Mouse (Mus musculus) lung, embryonic 14.5 days (tissue): Measurements from ENCODE around the gene 9230112D13Rik. TPM values are rescaled to one million over a fixed set of nuclear protein-coding genes. Genes with fewer than 3 reads are reported as not detected.
A peak's percentile ranks its signal among the peaks of the same experiment; 100 is the strongest.

Experiments
- ATAC-seq: fragments of 200-750 bp; cut with Nextera tagmentation; 2 replicates; pipeline ENCODE4 v1.8.0; 2017; ENCODE audit warnings: mild to moderate bottlenecking, moderate TSS enrichment, moderate library complexity; ENCODE audit not compliant: insufficient read depth
- DNase-seq: peaks from one replicate; pipeline ENCODE4 v3.0.0-alpha.2; 2015
- H3K27ac ChIP-seq: fragments of 300-500 bp; sonication (generic); 2 replicates; pipeline ENCODE4 v1.5.1; 2014; ENCODE audit warnings: low read depth, mild to moderate bottlenecking, moderate library complexity
- H3K27me3 ChIP-seq: fragments of 300-500 bp; sonication (generic); 2 replicates; pipeline ENCODE4 v1.6.1; 2014; ENCODE audit warnings: low read length, control low read depth; ENCODE audit not compliant: insufficient read depth
- H3K36me3 ChIP-seq: fragments of 300-500 bp; sonication (generic); 2 replicates; pipeline ENCODE4 v1.6.1; 2014; ENCODE audit warnings: control low read depth; ENCODE audit not compliant: insufficient read depth
- H3K4me1 ChIP-seq: fragments of 300-500 bp; sonication (generic); 2 replicates; pipeline ENCODE4 v1.6.1; 2014; ENCODE audit warnings: antibody characterized with exemption, control low read depth; ENCODE audit not compliant: insufficient read depth
- H3K4me2 ChIP-seq: fragments of 300-500 bp; sonication (generic); 2 replicates; pipeline ENCODE4 v1.6.1; 2014; ENCODE audit warnings: mild to moderate bottlenecking
- H3K4me3 ChIP-seq: fragments of 300-500 bp; sonication (generic); 2 replicates; pipeline ENCODE4 v1.5.1; 2014; ENCODE audit warnings: low read depth, low read length
- H3K9ac ChIP-seq: fragments of 300-500 bp; sonication (generic); 2 replicates; pipeline ENCODE4 v1.6.1; 2014
- H3K9me3 ChIP-seq: fragments of 300-500 bp; sonication (generic); 2 replicates; pipeline ENCODE4 v1.6.1; 2016; ENCODE audit warnings: low read depth, low read length, control low read depth
- CTCF ChIP-seq: IDR thresholded peaks from 2 replicates; pipeline ENCODE4 v1.5.1; 2016; ENCODE audit warnings: antibody characterized with exemption, low read depth
- WGBS: fragments of 180-500 bp; shearing (Covaris S2); extraction: QIAGEN DNeasy Blood & Tissue Kit; methylation state at CpG from one replicate; pipeline ENCODE4 v1.1.7; 2014; 5-methylcytosine and 5-hydroxymethylcytosine counted together
- polyA plus RNA-seq: library from polyadenylated mRNA; unstranded; fragments of >200 nt; fragmentation: Nextera tagmentation; extraction: Ambion mirVana; gene quantifications from 2 replicates; pipeline ENCODE4 v1.2.1, GENCODE M21; 2014

The 9230112D13Rik gene
- not detected in 2 replicates for polyA plus RNA-seq

GRCm38 (mm10) chr14:34522701-34523100, at the start of gene 9230112D13Rik:
9230112D13Rik (minus strand) TSS chr14:34522801.
- no peak within 1 kb of the TSS for H3K4me2 ChIP-seq
- H3K27me3 ChIP-seq = no peaks in the 10 kb centered on the region
- H3K27ac ChIP-seq = no peak within 1 kb of the TSS
- H3K9ac ChIP-seq = no peak within 1 kb of the TSS
- DNase-seq = no peak
- no peak for ATAC-seq
- no peaks in the 10 kb centered on the region for H3K9me3 ChIP-seq
- H3K4me3 ChIP-seq = no peak within 1 kb of the TSS
- H3K4me1 ChIP-seq = no peaks in the 10 kb centered on the region
- WGBS = 70% methylated on average over 8 of the region's 8 CpGs
- TF ChIP-seq CTCF = no peak
- no peaks in the 10 kb centered on the region for H3K36me3 ChIP-seq

- Histone ChIP-seq H3K27ac (no peak overlapping the region), H3K36me3 (no peaks in the 10 kb centered on the region), H3K9me3 (no peaks in the 10 kb centered on the region), H3K27me3 (no peaks in the 10 kb centered on the region), H3K9ac (no peak overlapping the region), H3K4me2 (no peak overlapping the region), H3K4me3 (no peak overlapping the region), H3K4me1 (no peaks in the 10 kb centered on the region)
- no peak for DNase-seq
- WGBS = 78% methylated on average over 17 of the region's 17 CpGs
- ATAC-seq = no peak
- TF ChIP-seq CTCF = no peak
Measured at GRCm38 (mm10) chr14:34571610-34572387, 49.2 kb upstream of the 9230112D13Rik start.

- no peak overlapping the region for H3K4me2 ChIP-seq
- no peak for DNase-seq
- TF ChIP-seq CTCF = no peak
- no peak overlapping the region for H3K27ac ChIP-seq
- H3K27me3 ChIP-seq = no peaks in the 10 kb centered on the region
- H3K4me1 ChIP-seq = no peaks in the 10 kb centered on the region
- no peak overlapping the region for H3K9ac ChIP-seq
- no peak overlapping the region for H3K4me3 ChIP-seq
- WGBS = 75% methylated on average over 4 of the region's 4 CpGs
- H3K36me3 ChIP-seq = no peaks in the 10 kb centered on the region
- ATAC-seq = no peak
- no peaks in the 10 kb centered on the region for H3K9me3 ChIP-seq
Measured at GRCm38 (mm10) chr14:34570903-34571302, 48.3 kb upstream of the 9230112D13Rik start.

GRCm38 (mm10) chr14:34570294-34570693, 47.7 kb upstream of the 9230112D13Rik start:
- peak; percentile 89 for TF ChIP-seq CTCF
- no peaks in the 10 kb centered on the region for H3K9me3 ChIP-seq
- DNase-seq (peak; percentile 91), ATAC-seq (peak; percentile 42; the same call in 1 of the 2 replicates)
- no peak overlapping the region for H3K9ac ChIP-seq
- H3K4me3 ChIP-seq = no peak overlapping the region; the same call in 1 of the 2 replicates
- H3K27me3 ChIP-seq = no peaks in the 10 kb centered on the region
- no peaks in the 10 kb centered on the region for H3K36me3 ChIP-seq
- WGBS = under 1% methylated on average over 6 of the region's 6 CpGs
- no peaks in the 10 kb centered on the region for H3K4me1 ChIP-seq
- peak overlapping the region; percentile 56; the same call in 1 of the 2 replicates for H3K4me2 ChIP-seq
- no peak overlapping the region for H3K27ac ChIP-seq

- TF ChIP-seq CTCF = no peak
- no peaks in the 10 kb centered on the region for H3K36me3 ChIP-seq
- H3K4me1 ChIP-seq = no peaks in the 10 kb centered on the region
- H3K9me3 ChIP-seq = no peaks in the 10 kb centered on the region
- WGBS = 31% methylated on average over 27 of the region's 27 CpGs
- DNase-seq (no peak), ATAC-seq (no peak)
- H3K4me3 ChIP-seq = peak overlapping the region; percentile 18; the same call in 1 of the 2 replicates
- peak overlapping the region; percentile 56 for H3K4me2 ChIP-seq
- no peak overlapping the region for H3K27ac ChIP-seq
- H3K27me3 ChIP-seq = no peaks in the 10 kb centered on the region
- H3K9ac ChIP-seq = no peak overlapping the region; the same call in 1 of the 2 replicates
Measured at GRCm38 (mm10) chr14:34569534-34570194, 47.1 kb upstream of the 9230112D13Rik start.

- Histone ChIP-seq H3K27me3 (no peaks in the 10 kb centered on the region), H3K9me3 (no peaks in the 10 kb centered on the region), H3K36me3 (no peaks in the 10 kb centered on the region), H3K4me2 (no peak overlapping the region), H3K4me3 (no peak overlapping the region), H3K27ac (no peak overlapping the region), H3K9ac (no peak overlapping the region), H3K4me1 (no peaks in the 10 kb centered on the region)
- ATAC-seq (no peak), DNase-seq (no peak)
- no peak for TF ChIP-seq CTCF
- 74% methylated on average over 4 of the region's 4 CpGs for WGBS
Measured at GRCm38 (mm10) chr14:34568626-34569025, 46.0 kb upstream of the 9230112D13Rik start.

- Histone ChIP-seq H3K36me3 (no peaks in the 10 kb centered on the region), H3K4me3 (no peak overlapping the region), H3K4me1 (no peaks in the 10 kb centered on the region), H3K4me2 (no peak overlapping the region), H3K27me3 (no peaks in the 10 kb centered on the region), H3K9me3 (no peaks in the 10 kb centered on the region), H3K27ac (no peak overlapping the region), H3K9ac (no peak overlapping the region)
- TF ChIP-seq CTCF = no peak
- no peak for DNase-seq
- WGBS = 49% methylated on average over 5 of the region's 5 CpGs
- ATAC-seq = no peak
Measured at GRCm38 (mm10) chr14:34567697-34568096, 45.1 kb upstream of the 9230112D13Rik start.
